Mouse (Mus musculus) midbrain, embryonic 11.5 days (tissue): ENCODE results near the gene Pck1. TPM values are rescaled to one million over a fixed set of nuclear protein-coding genes. Genes with fewer than 3 reads are reported as not detected.

Source experiments
- ATAC-seq: fragments of 200-750 bp; cut with Nextera tagmentation; 2 replicates; pipeline ENCODE4 v1.8.0; 2017; ENCODE audit warnings: moderate TSS enrichment, moderate library complexity; ENCODE audit not compliant: low FRiP score
- DNase-seq: peaks from one replicate; pipeline ENCODE4 v3.0.0; 2015; ENCODE audit warnings: low spot score; ENCODE audit errors: missing footprints
- H3K27ac ChIP-seq: fragments of 300-500 bp; sonication (generic); 2 replicates; pipeline ENCODE4 v1.5.1; 2014; ENCODE audit warnings: low read depth, low read length
- H3K27me3 ChIP-seq: fragments of 300-500 bp; sonication (generic); 2 replicates; pipeline ENCODE4 v1.6.1; 2014; ENCODE audit warnings: mild to moderate bottlenecking, low read length, moderate library complexity, mixed read lengths; ENCODE audit not compliant: control insufficient read depth, insufficient read depth
- H3K36me3 ChIP-seq: fragments of 300-500 bp; sonication (generic); 2 replicates; pipeline ENCODE4 v1.6.1; 2014; ENCODE audit warnings: mild to moderate bottlenecking, low read length, moderate library complexity, mixed read lengths; ENCODE audit not compliant: control insufficient read depth, insufficient read depth
- H3K4me1 ChIP-seq: fragments of 300-500 bp; sonication (generic); 2 replicates; pipeline ENCODE4 v1.6.1; 2014; ENCODE audit warnings: low read length; ENCODE audit not compliant: control insufficient read depth, insufficient read depth
- H3K4me2 ChIP-seq: fragments of 300-500 bp; sonication (generic); 2 replicates; pipeline ENCODE4 v1.6.1; 2014; ENCODE audit warnings: mild to moderate bottlenecking, moderate library complexity
- H3K4me3 ChIP-seq: fragments of 300-500 bp; sonication (generic); 2 replicates; pipeline ENCODE4 v1.5.1; 2014; ENCODE audit warnings: low read depth, low read length
- H3K9ac ChIP-seq: fragments of 300-500 bp; sonication (generic); 2 replicates; pipeline ENCODE4 v1.6.1; 2014; ENCODE audit warnings: low read length
- H3K9me3 ChIP-seq: fragments of 300-500 bp; sonication (generic); 2 replicates; pipeline ENCODE4 v1.6.1; 2016; ENCODE audit warnings: low read length; ENCODE audit not compliant: control insufficient read depth
- WGBS: fragments of 180-500 bp; shearing (Covaris S2); extraction: QIAGEN DNeasy Blood & Tissue Kit; methylation state at CpG from one replicate; pipeline ENCODE4 v1.1.7; 2014; 5-methylcytosine and 5-hydroxymethylcytosine counted together
- polyA plus RNA-seq: library from polyadenylated mRNA; unstranded; fragments of >200 nt; fragmentation: Nextera tagmentation; extraction: Ambion mirVana; gene quantifications from 2 replicates; pipeline ENCODE4 v1.2.1, GENCODE M21; 2014

Gene Pck1
- polyA plus RNA-seq, 1 experiment from 2014 or later, result not detected

DNA sequence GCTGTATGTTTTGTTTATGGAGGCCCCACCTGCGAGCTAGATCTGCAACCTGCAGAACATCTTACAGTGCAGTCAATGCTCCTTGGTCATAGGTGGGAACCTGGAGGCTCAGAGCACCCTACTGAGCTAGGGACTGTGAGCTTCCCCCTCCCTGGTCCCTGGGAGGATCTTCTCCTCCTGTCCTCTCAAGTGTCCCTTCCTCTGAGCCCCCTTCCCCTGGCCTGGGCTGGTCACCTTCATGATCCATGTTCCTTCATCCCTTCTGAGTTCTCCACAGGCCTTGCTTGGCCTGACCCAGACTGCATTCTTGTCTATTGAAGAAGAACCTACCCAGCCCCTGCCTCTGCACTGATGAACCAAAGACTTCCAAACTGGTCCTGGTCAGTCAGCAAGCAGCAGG is 21.7 kb downstream of the Pck1 start:
- 57% methylated on average over 1 of the region's 1 CpGs for WGBS
- H3K4me3 ChIP-seq, result no peak overlapping the region

DNA sequence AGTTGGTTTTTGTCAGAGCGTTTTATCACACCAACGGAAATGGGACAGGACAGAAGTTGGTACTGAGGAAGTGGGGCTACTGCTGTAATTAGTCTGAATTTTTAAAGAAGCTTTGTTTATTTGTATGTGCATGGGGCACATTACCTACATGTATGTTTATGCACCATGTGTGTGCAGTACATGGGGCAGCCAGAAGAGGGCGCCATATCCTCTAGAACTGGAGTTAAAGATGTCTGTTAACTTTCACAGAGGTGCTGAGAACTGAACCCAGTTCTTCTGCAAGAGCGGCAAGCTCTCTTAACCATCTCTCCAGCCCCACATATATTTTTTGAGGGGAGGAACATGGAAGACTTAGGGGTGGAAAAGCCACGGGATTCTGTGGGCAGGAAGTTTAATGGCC is 22.9 kb downstream of the Pck1 start:
- ATAC-seq, result no peak
- 0 out of 2 replicates have a peak, but pooled peaks cover 3% of the 10 kb centered on the region for H3K9me3 ChIP-seq
- DNase-seq, result no peak
- H3K4me3 ChIP-seq, result no peak overlapping the region
- WGBS, result 92% methylated on average over 5 of the region's 5 CpGs
- H3K36me3 ChIP-seq, result no peaks in the 10 kb centered on the region
- H3K27me3 ChIP-seq, result no peaks in the 10 kb centered on the region; the same call in 1 of the 2 replicates
- peaks cover 31% of the 10 kb centered on the region for H3K4me1 ChIP-seq
- no peak overlapping the region for H3K4me2 ChIP-seq
- H3K9ac ChIP-seq, result no peak overlapping the region
- H3K27ac ChIP-seq, result no peak overlapping the region

More for the DNA sequence above, 21.7 kb downstream of the Pck1 start:
- H3K4me2 ChIP-seq, result peak overlapping the region; percentile 60
- H3K4me1 ChIP-seq, result peaks cover 31% of the 10 kb centered on the region
- H3K36me3 ChIP-seq, result no peaks in the 10 kb centered on the region
- peak overlapping the region; percentile 70 for H3K9ac ChIP-seq
- H3K9me3 ChIP-seq, result 0 out of 2 replicates have a peak, but pooled peaks cover 3% of the 10 kb centered on the region
- ATAC-seq (peak; percentile 0; the same call in 1 of the 2 replicates), DNase-seq (no peak)
- H3K27ac ChIP-seq, result peak overlapping the region; percentile 97
- H3K27me3 ChIP-seq, result no peaks in the 10 kb centered on the region; the same call in 1 of the 2 replicates

DNA sequence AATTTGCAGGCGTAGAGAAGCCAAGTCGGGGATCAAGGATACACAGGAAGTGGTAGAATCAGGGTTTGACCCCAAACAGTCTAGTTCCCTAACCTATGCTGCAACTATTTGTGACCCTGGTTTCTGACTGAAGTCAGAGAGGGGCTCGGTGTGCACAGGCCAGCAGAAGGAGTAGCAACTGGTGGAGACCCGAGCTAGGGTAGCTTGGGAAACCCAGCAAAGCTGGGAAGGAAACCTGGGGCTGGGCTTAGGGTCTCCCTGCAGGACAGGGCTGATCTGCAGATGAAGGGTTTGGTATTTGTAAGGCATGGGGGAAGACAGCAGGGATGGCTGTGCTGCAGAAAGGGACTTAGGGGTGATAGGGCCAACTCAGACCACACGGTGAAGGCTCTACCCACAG is 24.6 kb downstream of the Pck1 start:
- Histone ChIP-seq H3K4me3 (no peak overlapping the region), H3K4me2 (no peak overlapping the region)
- WGBS, result 79% methylated on average over 5 of the region's 5 CpGs

DNA sequence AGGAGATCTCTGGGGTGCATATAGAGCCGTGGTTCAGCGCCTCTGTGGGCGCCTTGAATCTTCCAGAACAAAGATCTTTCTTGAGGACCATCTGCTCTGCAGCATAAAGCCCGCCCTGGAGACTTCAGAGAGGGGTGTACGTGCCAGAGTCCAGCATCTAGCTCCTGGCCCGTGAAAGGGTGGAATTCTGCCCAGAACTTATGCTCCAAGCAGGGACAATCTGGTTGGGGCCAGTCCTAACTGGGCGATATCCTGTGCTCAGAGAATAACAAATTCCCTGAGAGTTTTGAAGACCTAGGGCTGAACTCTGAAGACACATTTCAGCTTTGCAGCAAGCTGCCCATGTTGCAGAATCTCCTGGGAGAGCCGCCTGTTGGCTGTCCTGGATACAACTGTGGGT is 25.1 kb downstream of the Pck1 start:
- H3K27ac ChIP-seq, result no peak overlapping the region
- H3K4me3 ChIP-seq, result no peak overlapping the region
- ATAC-seq (no peak), DNase-seq (peak; percentile 72)
- H3K9me3 ChIP-seq, result 0 out of 2 replicates have a peak, but pooled peaks cover 3% of the 10 kb centered on the region
- no peaks in the 10 kb centered on the region for H3K36me3 ChIP-seq
- H3K4me1 ChIP-seq, result peaks cover 11% of the 10 kb centered on the region
- H3K27me3 ChIP-seq, result no peaks in the 10 kb centered on the region
- H3K4me2 ChIP-seq, result no peak overlapping the region
- WGBS, result 90% methylated on average over 8 of the region's 8 CpGs
- no peak overlapping the region for H3K9ac ChIP-seq

More for the DNA sequence above, 24.6 kb downstream of the Pck1 start:
- H3K9ac ChIP-seq, result no peak overlapping the region
- H3K36me3 ChIP-seq, result no peaks in the 10 kb centered on the region
- H3K27me3 ChIP-seq, result no peaks in the 10 kb centered on the region
- no peak overlapping the region for H3K27ac ChIP-seq
- ATAC-seq (no peak), DNase-seq (no peak)
- H3K4me1 ChIP-seq, result peaks cover 16% of the 10 kb centered on the region
- H3K9me3 ChIP-seq, result 0 out of 2 replicates have a peak, but pooled peaks cover 3% of the 10 kb centered on the region

DNA sequence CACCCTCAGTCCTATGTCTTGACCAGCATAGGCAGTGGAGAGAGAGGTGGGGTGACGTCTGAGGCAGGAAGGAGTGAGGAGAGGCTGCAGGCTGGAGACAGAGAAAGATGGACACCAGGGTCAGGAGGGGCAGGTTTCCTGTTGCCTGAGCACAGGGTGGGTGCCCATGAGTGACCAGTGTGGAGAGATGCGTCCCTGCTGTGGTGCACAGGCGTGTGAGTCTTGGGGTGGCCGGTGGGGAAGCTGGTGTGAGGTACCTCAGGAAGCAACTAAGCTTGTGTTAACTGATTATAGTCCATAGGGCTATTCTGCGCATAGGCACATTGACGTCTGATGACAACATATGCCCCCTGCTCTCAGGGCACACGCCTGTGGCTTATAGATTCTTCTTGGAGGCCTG is 26.2 kb downstream of the Pck1 start:
- H3K36me3 ChIP-seq, result no peaks in the 10 kb centered on the region
- H3K9me3 ChIP-seq, result 0 out of 2 replicates have a peak, but pooled peaks cover 3% of the 10 kb centered on the region
- H3K4me2 ChIP-seq, result no peak overlapping the region
- no peak overlapping the region for H3K27ac ChIP-seq
- H3K4me1 ChIP-seq, result peaks cover 8% of the 10 kb centered on the region
- 91% methylated on average over 7 of the region's 7 CpGs for WGBS
- DNase-seq (no peak), ATAC-seq (no peak)
- H3K27me3 ChIP-seq, result no peaks in the 10 kb centered on the region
- H3K4me3 ChIP-seq, result no peak overlapping the region
- no peak overlapping the region for H3K9ac ChIP-seq

DNA sequence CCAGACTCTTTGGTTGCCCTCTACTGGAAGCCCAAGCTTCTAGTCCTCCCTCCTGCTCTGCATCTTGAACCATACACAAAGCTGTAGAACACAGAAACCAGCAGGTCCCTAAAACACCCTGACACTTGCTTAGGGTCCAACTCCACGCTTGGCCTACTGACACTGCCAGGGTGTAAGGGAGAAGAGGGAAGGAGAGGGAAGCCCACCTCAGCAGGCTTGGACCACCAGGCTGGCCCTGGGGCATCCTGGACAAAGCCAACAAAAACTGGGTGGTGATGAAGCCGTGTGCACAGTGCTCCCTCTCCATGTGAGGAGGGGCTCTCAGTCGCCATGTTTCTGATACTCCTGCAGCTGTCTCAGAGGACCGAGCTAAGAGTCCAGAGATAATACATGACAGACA is 27.2 kb downstream of the Pck1 start:
- DNase-seq, result no peak
- Histone ChIP-seq H3K9ac (no peak overlapping the region), H3K36me3 (no peaks in the 10 kb centered on the region), H3K4me1 (no peaks in the 10 kb centered on the region), H3K9me3 (0 out of 2 replicates have a peak, but pooled peaks cover 3% of the 10 kb centered on the region), H3K27me3 (no peaks in the 10 kb centered on the region), H3K4me2 (no peak overlapping the region), H3K4me3 (no peak overlapping the region), H3K27ac (no peak overlapping the region)
- 76% methylated on average over 4 of the region's 4 CpGs for WGBS
- no peak for ATAC-seq

DNA sequence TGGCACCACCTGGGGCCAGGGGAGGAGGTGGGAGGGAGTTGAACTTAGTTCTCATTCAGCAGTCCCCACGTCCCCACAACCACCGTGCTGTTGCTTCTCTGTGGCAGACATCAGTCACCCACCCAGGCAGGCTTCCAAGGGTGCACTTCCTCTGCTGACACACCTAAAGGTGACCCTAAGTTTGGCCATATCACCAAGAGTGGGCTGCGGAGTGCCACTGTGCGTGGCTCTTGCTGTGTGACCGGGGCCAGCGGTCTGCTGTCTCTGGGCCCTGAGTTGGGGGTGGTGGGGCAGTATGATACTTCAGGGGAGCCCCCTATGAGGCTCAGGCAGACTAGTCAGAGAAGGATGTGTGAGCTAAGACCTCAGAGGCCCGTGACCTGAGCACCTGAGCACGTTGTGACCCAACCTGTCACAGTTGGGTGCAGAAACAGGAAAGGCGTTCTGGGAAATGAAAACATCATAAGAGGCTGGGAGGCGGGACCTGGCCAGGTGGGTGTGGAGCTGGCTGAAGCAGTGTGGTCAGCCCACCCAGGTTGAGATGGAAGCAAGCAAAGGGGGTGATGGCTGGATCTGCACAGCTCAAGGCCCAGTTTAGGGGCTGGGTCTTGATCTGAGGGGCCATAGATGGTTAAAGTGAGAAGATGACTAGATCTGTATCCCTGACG is 28.0 kb downstream of the Pck1 start:
- DNase-seq, result no peak
- H3K27me3 ChIP-seq, result no peaks in the 10 kb centered on the region
- no peaks in the 10 kb centered on the region for H3K9me3 ChIP-seq
- no peak overlapping the region for H3K9ac ChIP-seq
- ATAC-seq, result no peak
- H3K4me1 ChIP-seq, result no peaks in the 10 kb centered on the region
- H3K4me2 ChIP-seq, result no peak overlapping the region
- H3K27ac ChIP-seq, result no peak overlapping the region
- WGBS, result 82% methylated on average over 11 of the region's 11 CpGs
- H3K4me3 ChIP-seq, result no peak overlapping the region
- H3K36me3 ChIP-seq, result no peaks in the 10 kb centered on the region

DNA sequence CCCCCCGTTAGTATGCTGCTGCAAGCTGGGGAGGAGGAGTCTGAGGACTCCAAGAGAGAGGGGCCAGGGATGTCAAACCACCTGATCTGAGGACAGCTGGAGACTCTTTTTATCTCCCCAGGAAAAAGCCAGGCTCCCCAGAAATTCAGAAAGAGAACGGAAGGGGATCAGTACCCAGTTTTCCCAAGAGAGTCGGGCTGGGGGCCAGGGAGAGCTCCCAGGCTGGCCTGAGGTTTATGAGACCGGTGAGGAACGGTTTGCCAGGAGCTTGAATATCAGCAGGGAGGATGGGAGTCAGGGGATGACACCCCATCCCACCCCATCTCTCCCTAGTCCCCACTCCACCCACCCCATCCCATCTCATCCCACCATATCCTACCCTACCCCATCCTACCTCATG is 28.6 kb downstream of the Pck1 start:
- no peak overlapping the region for H3K27ac ChIP-seq
- no peaks in the 10 kb centered on the region for H3K27me3 ChIP-seq
- no peaks in the 10 kb centered on the region for H3K36me3 ChIP-seq
- H3K9ac ChIP-seq, result no peak overlapping the region
- WGBS, result 52% methylated on average over 5 of the region's 5 CpGs
- no peak overlapping the region for H3K4me2 ChIP-seq
- no peaks in the 10 kb centered on the region for H3K4me1 ChIP-seq
- no peaks in the 10 kb centered on the region for H3K9me3 ChIP-seq
- H3K4me3 ChIP-seq, result no peak overlapping the region
- DNase-seq, result no peak
- no peak for ATAC-seq

DNA sequence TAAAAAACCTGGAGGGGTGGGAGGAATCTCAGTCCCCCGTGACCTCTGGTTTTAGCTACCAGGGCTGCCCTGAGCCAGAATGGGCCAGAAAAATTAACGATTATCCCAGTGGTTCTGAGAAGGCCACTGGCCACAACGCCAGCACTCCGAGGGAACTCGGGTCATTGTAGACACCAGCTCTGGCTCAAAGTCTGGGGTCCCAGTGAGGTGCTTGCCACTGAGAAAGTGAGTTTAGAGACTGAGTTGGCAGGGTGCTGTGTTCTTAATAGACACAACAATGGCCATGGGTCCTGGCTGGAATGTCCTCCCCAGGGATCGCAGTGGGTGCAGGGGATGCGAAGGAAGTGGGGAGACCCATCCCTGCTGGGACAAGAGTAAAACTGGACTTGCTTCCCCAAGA is 29.1 kb downstream of the Pck1 start:
- no peak overlapping the region for H3K9ac ChIP-seq
- ATAC-seq (no peak), DNase-seq (no peak)
- H3K4me3 ChIP-seq, result no peak overlapping the region
- no peak overlapping the region for H3K4me2 ChIP-seq
- H3K4me1 ChIP-seq, result no peaks in the 10 kb centered on the region
- H3K36me3 ChIP-seq, result no peaks in the 10 kb centered on the region
- H3K27me3 ChIP-seq, result no peaks in the 10 kb centered on the region
- no peaks in the 10 kb centered on the region for H3K9me3 ChIP-seq
- 80% methylated on average over 7 of the region's 7 CpGs for WGBS
- no peak overlapping the region for H3K27ac ChIP-seq
